Mouse (Mus musculus): ENCODE data around the gene Klrk1.

DNA sequence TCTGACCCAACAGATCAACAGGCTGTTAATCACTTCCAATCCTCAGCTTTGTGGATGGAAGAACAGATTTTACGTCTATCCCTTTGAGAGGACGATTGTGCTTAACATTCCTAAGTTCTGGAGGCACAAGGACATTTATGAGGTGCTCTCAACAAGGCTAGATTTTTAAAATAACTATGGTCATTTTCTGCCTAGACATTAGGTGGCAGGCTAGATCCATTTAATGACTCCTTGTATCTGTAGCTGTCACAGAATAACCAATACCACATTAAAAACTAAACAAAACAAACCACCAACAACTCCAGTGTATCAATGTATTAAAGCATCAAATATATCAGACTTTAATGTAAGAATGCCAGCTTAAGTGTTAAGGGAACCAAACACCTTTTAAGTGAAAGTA, 48.3 kb downstream of the Klrk1 start:
- no peak for TF ChIP-seq CTCF (IDR thresholded peaks at IDR 0.05; ENCODE audit: low read depth)
- TF ChIP-seq EP300 (IDR thresholded peaks at IDR 0.05; ENCODE audit: low read depth) = no peak

Data from heart, postnatal 0 days (tissue).